Mouse (Mus musculus): ENCODE measurements around the gene Clstn3. TPM values are rescaled to one million over a fixed set of nuclear protein-coding genes. Genes with fewer than 3 reads are reported as not detected.

The Clstn3 gene
- total and polyA plus RNA-seq, 3 experiments: 17.7 to 126 (median 21.4) TPM

- dilution Hi-C loops (cut with MboI; ENCODE audit: extremely low pct_ligation_motif_present, extremely low pct_unique_long_range_greater_than_20kb, low sequenced_read_pairs): no loop called here
- H3K27me3 ChIP-seq (replicated peaks): no peaks in the 10 kb centered on the region
- peaks cover 0 to 20% of the 10 kb centered on the region in 2 experiments; a peak in 2 of 4 replicates for H3K4me1 ChIP-seq (ENCODE audit: control insufficient read depth in 1 of 2, insufficient read depth in 2 of 2)
- H3K9ac ChIP-seq (ENCODE audit: insufficient read depth, low read depth): peak overlapping the region; percentile 49
- no peak overlapping the region for H3K27ac ChIP-seq (ENCODE audit: insufficient read depth, low read depth)
- TF ChIP-seq JUND (conservative IDR thresholded peaks at IDR 0.05; ENCODE audit: low read depth, low read length) (no peak), BHLHE40 (IDR thresholded peaks at IDR 0.05; ENCODE audit: low read depth, low read length) (no peak), POLR2AphosphoS2 (IDR thresholded peaks at IDR 0.05; ENCODE audit: low read depth, low read length) (no peak), PAX5 (IDR thresholded peaks at IDR 0.05; ENCODE audit: low read length) (no peak), ZNF384 (IDR thresholded peaks at IDR 0.05; ENCODE audit: low read depth, low read length) (no peak), SIN3A (IDR thresholded peaks at IDR 0.05; ENCODE audit: low read length) (peak; percentile 14; the same call in 1 of the 2 replicates), USF2 (conservative IDR thresholded peaks at IDR 0.05; ENCODE audit: low read depth, low read length) (no peak; the same call in 1 of the 2 replicates), CTCF (conservative IDR thresholded peaks at IDR 0.05 in 1 of 2, IDR thresholded peaks at IDR 0.05 in 1 of 2; ENCODE audit: low read depth in 2 of 2, low read length in 2 of 2) (peak; percentile 69 to 85), MEF2A (IDR thresholded peaks at IDR 0.05; ENCODE audit: borderline replicate concordance, low read depth, low read length) (no peak), TCF12 (IDR thresholded peaks at IDR 0.05; ENCODE audit: low read depth, low read length) (0 out of 2 replicates have a peak, but pooled peaks have one; percentile 23), USF1 (IDR thresholded peaks at IDR 0.05; ENCODE audit: low read depth, low read length) (no peak), MAZ (IDR thresholded peaks at IDR 0.05; ENCODE audit: low read depth, low read length) (0 out of 2 replicates have a peak, but pooled peaks have one; percentile 5), ZC3H11A (IDR thresholded peaks at IDR 0.05; ENCODE audit: low read depth, low read length) (no peak), EP300 (IDR thresholded peaks at IDR 0.05; ENCODE audit: low read length) (no peak), POLR2A (IDR thresholded peaks at IDR 0.05; ENCODE audit: low read depth, low read length) (peak; percentile 10; the same call in 1 of the 2 replicates), ZKSCAN1 (IDR thresholded peaks at IDR 0.05; ENCODE audit: borderline replicate concordance, low read depth, low read length) (no peak), IRF4 (IDR thresholded peaks at IDR 0.05; ENCODE audit: low read depth, low read length) (peak; percentile 29; the same call in 1 of the 2 replicates), NRF1 (IDR thresholded peaks at IDR 0.05; ENCODE audit: low read depth, low read length) (no peak), GABPA (IDR thresholded peaks at IDR 0.05; ENCODE audit: insufficient replicate concordance, low read depth, low read length) (no peak), SMC3 (IDR thresholded peaks at IDR 0.05; ENCODE audit: low read depth, low read length) (peak; percentile 49), UBTF (IDR thresholded peaks at IDR 0.05; ENCODE audit: low read depth, low read length) (no peak), ETS1 (conservative IDR thresholded peaks at IDR 0.05; ENCODE audit: low read depth, low read length) (no peak), CHD1 (IDR thresholded peaks at IDR 0.05; ENCODE audit: low read depth, low read length) (no peak), MYC (IDR thresholded peaks at IDR 0.05; ENCODE audit: low read depth, low read length) (no peak), HCFC1 (IDR thresholded peaks at IDR 0.05; ENCODE audit: low read depth, low read length) (no peak), MAFK (IDR thresholded peaks at IDR 0.05; ENCODE audit: insufficient replicate concordance, low read length) (no peak), NELFE (IDR thresholded peaks at IDR 0.05; ENCODE audit: low read depth, low read length) (0 out of 2 replicates have a peak, but pooled peaks have one; percentile 5), ELF1 (IDR thresholded peaks at IDR 0.05; ENCODE audit: low read depth, low read length) (no peak), CHD2 (IDR thresholded peaks at IDR 0.05; ENCODE audit: low read length) (no peak), ZMIZ1 (IDR thresholded peaks at IDR 0.05; ENCODE audit: low read depth, low read length) (no peak), KAT2A (IDR thresholded peaks at IDR 0.05; ENCODE audit: insufficient replicate concordance, low read length) (no peak), TBP (conservative IDR thresholded peaks at IDR 0.05; ENCODE audit: low read depth, low read length) (no peak), E2F4 (IDR thresholded peaks at IDR 0.05; ENCODE audit: insufficient replicate concordance, low read depth, low read length) (no peak), RAD21 (IDR thresholded peaks at IDR 0.05; ENCODE audit: low read depth, low read length) (peak; percentile 74), MAX (IDR thresholded peaks at IDR 0.05; ENCODE audit: low read length) (no peak), MXI1 (IDR thresholded peaks at IDR 0.05; ENCODE audit: low read depth, low read length) (0 out of 2 replicates have a peak, but pooled peaks have one; percentile 57), RCOR1 (conservative IDR thresholded peaks at IDR 0.05; ENCODE audit: low read depth, low read length) (no peak), JUN (IDR thresholded peaks at IDR 0.05; ENCODE audit: insufficient read depth, low read depth, low read length) (no peak)
- H3K9me3 ChIP-seq (replicated peaks; ENCODE audit: low read length): no peaks in the 10 kb centered on the region
- peak overlapping the region; percentile 60 for H3K4me2 ChIP-seq (ENCODE audit: insufficient read depth, low read depth, poor library complexity, severe bottlenecking)
- in situ Hi-C loops (cut with MboI; ENCODE audit: low pct_ligation_motif_present, low pct_unique_long_range_greater_than_20kb, low sequenced_read_pairs): no loop called here
- H3K36me3 ChIP-seq (replicated peaks in 1 of 2; ENCODE audit: control insufficient read depth in 1 of 2, insufficient read depth in 1 of 2, low read length in 1 of 2): peaks cover 5 to 25% of the 10 kb centered on the region in 2 experiments
- H3K4me3 ChIP-seq (replicated peaks in 1 of 3; ENCODE audit: low read depth in 2 of 3, low read length in 2 of 3, poor library complexity in 1 of 3): peak overlapping the region; percentile 59 to 87 (median 81)
- peak; percentile 77 for DNase-seq (ENCODE audit: extremely low read depth)
- 0 out of 2 replicates have a peak, but pooled peaks cover 2% of the 10 kb centered on the region for H3K79me2 ChIP-seq (replicated peaks; ENCODE audit: control insufficient read depth, extremely low read depth, insufficient read depth, poor library complexity, severe bottlenecking)
Observed at GRCm38 (mm10) chr6:124415347-124416088, 49.1 kb downstream of the Clstn3 start.

All from CH12.LX (cell line).